In genomic region chr7:102919632-102920031, GRCm38 (mm10) we compare ENCODE assay signal across 8 mouse cellular contexts. TPM values are rescaled to one million over a fixed set of nuclear protein-coding genes. Genes with fewer than 3 reads are reported as not detected.
DNase-seq lines count a peak whose midpoint lies in the region; ATAC-seq and TF ChIP-seq lines count a peak whose summit lies in the region.

No protein-coding gene starts in this region.

- no peak overlapping the region for H3K27ac ChIP-seq in layer of hippocampus, adult 2 months
- H3K27ac ChIP-seq in embryonic facial prominence, embryonic 14.5 days (replicated peaks; ENCODE audit: low read depth, low read length): no peak overlapping the region
- no peak overlapping the region for H3K27ac ChIP-seq in intestine, postnatal 0 days (ENCODE audit: low read depth, low read length)
- H3K27ac ChIP-seq in neural tube, embryonic 12.5 days: no peak overlapping the region

- no peak overlapping the region for H3K4me3 ChIP-seq in layer of hippocampus, adult 2 months
- H3K4me3 ChIP-seq in embryonic facial prominence, embryonic 14.5 days (ENCODE audit: low read depth, low read length): no peak overlapping the region
- H3K4me3 ChIP-seq in intestine, postnatal 0 days (ENCODE audit: low read depth, low read length): no peak overlapping the region
- H3K4me3 ChIP-seq in neural tube, embryonic 12.5 days: no peak overlapping the region

- H3K9me3 ChIP-seq in embryonic facial prominence, embryonic 14.5 days (ENCODE audit: control insufficient read depth, low read length): no peaks in the 10 kb centered on the region
- H3K9me3 ChIP-seq in intestine, postnatal 0 days (ENCODE audit: control insufficient read depth): no peaks in the 10 kb centered on the region
- no peaks in the 10 kb centered on the region for H3K9me3 ChIP-seq in neural tube, embryonic 12.5 days

- H3K36me3 ChIP-seq in embryonic facial prominence, embryonic 14.5 days (ENCODE audit: control insufficient read depth, insufficient read depth, low read length): no peaks in the 10 kb centered on the region
- H3K36me3 ChIP-seq in intestine, postnatal 0 days (ENCODE audit: control insufficient read depth, insufficient read depth): no peaks in the 10 kb centered on the region
- no peaks in the 10 kb centered on the region for H3K36me3 ChIP-seq in neural tube, embryonic 12.5 days

- H3K27me3 ChIP-seq in embryonic facial prominence, embryonic 14.5 days (replicated peaks; ENCODE audit: control insufficient read depth, insufficient read depth, low read length): no peaks in the 10 kb centered on the region
- H3K27me3 ChIP-seq in intestine, postnatal 0 days (replicated peaks; ENCODE audit: control insufficient read depth, insufficient read depth, low read length): no peaks in the 10 kb centered on the region
- no peaks in the 10 kb centered on the region for H3K27me3 ChIP-seq in neural tube, embryonic 12.5 days (replicated peaks)

- no peak for ATAC-seq in embryonic facial prominence, embryonic 14.5 days (ENCODE audit: low read depth)
- ATAC-seq in intestine, postnatal 0 days: no peak
- ATAC-seq in neural tube, embryonic 12.5 days (ENCODE audit: low FRiP score, low read depth): peak; percentile 54; the same call in 1 of the 2 replicates
- ATAC-seq in erythroid progenitor cell, adult 5-6 weeks (replicated peaks; ENCODE audit: low FRiP score, poor library complexity, severe bottlenecking): no peak

- no peak overlapping the region for H3K9ac ChIP-seq in embryonic facial prominence, embryonic 14.5 days (ENCODE audit: low read depth, low read length)
- H3K9ac ChIP-seq in intestine, postnatal 0 days (ENCODE audit: low read depth, low read length): no peak overlapping the region
- H3K9ac ChIP-seq in neural tube, embryonic 12.5 days: no peak overlapping the region

- WGBS in embryonic facial prominence, embryonic 14.5 days: 21% methylated on average over 1 of the region's 1 CpGs
- 10% methylated on average over 1 of the region's 1 CpGs for WGBS in intestine, postnatal 0 days
- WGBS in neural tube, embryonic 12.5 days: 21% methylated on average over 1 of the region's 1 CpGs

- H3K4me1 ChIP-seq in embryonic facial prominence, embryonic 14.5 days (ENCODE audit: control insufficient read depth, insufficient read depth, low read length): no peaks in the 10 kb centered on the region
- no peaks in the 10 kb centered on the region for H3K4me1 ChIP-seq in intestine, postnatal 0 days (replicated peaks; ENCODE audit: control insufficient read depth, insufficient read depth, low read length)
- H3K4me1 ChIP-seq in neural tube, embryonic 12.5 days: no peaks in the 10 kb centered on the region

- H3K4me2 ChIP-seq in embryonic facial prominence, embryonic 14.5 days (ENCODE audit: low read depth, low read length): no peak overlapping the region
- no peak overlapping the region for H3K4me2 ChIP-seq in intestine, postnatal 0 days (replicated peaks; ENCODE audit: low read depth)
- no peak overlapping the region for H3K4me2 ChIP-seq in neural tube, embryonic 12.5 days (replicated peaks)

- DNase-seq in layer of hippocampus, adult 2 months (ENCODE audit: low spot score in 2 of 2): peak; percentile 6 to 46
- no peak for DNase-seq in layer of hippocampus, adult 8-10 months (ENCODE audit: low spot score in 2 of 2)
- DNase-seq in NIH3T3 (ENCODE audit: low read depth): peak; percentile 75
- DNase-seq in embryonic facial prominence, embryonic 14.5 days (ENCODE audit: low spot score): peak; percentile 65
- no peak for DNase-seq in natural killer cell, adult 2 months (ENCODE audit: low spot score in 2 of 2)

- TF ChIP-seq CTCF in layer of hippocampus, adult 2 months (conservative IDR thresholded peaks at IDR 0.05): peak; percentile 78
- peak; percentile 79 for TF ChIP-seq CTCF in intestine, postnatal 0 days (IDR thresholded peaks at IDR 0.05; ENCODE audit: low read depth)

RNA-seq across cellular contexts. Expression of gene Olfr571, which starts 2.3 kb away (rescaled TPM):
- total RNA-seq in layer of hippocampus, adult 2 months (2021): not detected
- total RNA-seq in layer of hippocampus, adult 8-10 months (2022): not detected
- 0.06 and 0.08 TPM in 2 replicates for polyA plus RNA-seq in embryonic facial prominence, embryonic 14.5 days (2014; fragmentation: Nextera tagmentation; extraction: Ambion mirVana)
- polyA plus RNA-seq in intestine, postnatal 0 days (2015; fragmentation: Nextera tagmentation; extraction: Ambion mirVana): not detected in 2 replicates
- not detected in 2 replicates for polyA plus RNA-seq in neural tube, embryonic 12.5 days (2016; fragmentation: Nextera tagmentation; extraction: Ambion mirVana)
- total RNA-seq in erythroid progenitor cell, adult 5-6 weeks (2015; ENCODE audit: low replicate concordance): not detected in 2 replicates
- not detected in 2 replicates for total RNA-seq in erythroid progenitor cell, adult 5-6 weeks (2017; ENCODE audit: low replicate concordance)

RNA-seq across cellular contexts. Expression of gene Olfr572, which starts 4.6 kb away (rescaled TPM):
- total RNA-seq in layer of hippocampus, adult 2 months (2021): not detected
- not detected for total RNA-seq in layer of hippocampus, adult 8-10 months (2022)
- polyA plus RNA-seq in embryonic facial prominence, embryonic 14.5 days (2014; fragmentation: Nextera tagmentation; extraction: Ambion mirVana): not detected in 2 replicates
- polyA plus RNA-seq in intestine, postnatal 0 days (2015; fragmentation: Nextera tagmentation; extraction: Ambion mirVana): not detected in 2 replicates
- polyA plus RNA-seq in neural tube, embryonic 12.5 days (2016; fragmentation: Nextera tagmentation; extraction: Ambion mirVana): not detected in 2 replicates
- total RNA-seq in erythroid progenitor cell, adult 5-6 weeks (2015; ENCODE audit: low replicate concordance): not detected in 2 replicates
- not detected in 2 replicates for total RNA-seq in erythroid progenitor cell, adult 5-6 weeks (2017; ENCODE audit: low replicate concordance)

RNA-seq across cellular contexts. Expression of gene Olfr573-ps1, which starts 22.7 kb away (rescaled TPM):
- total RNA-seq in layer of hippocampus, adult 2 months (2021): not detected
- not detected for total RNA-seq in layer of hippocampus, adult 8-10 months (2022)
- polyA plus RNA-seq in embryonic facial prominence, embryonic 14.5 days (2014; fragmentation: Nextera tagmentation; extraction: Ambion mirVana): not detected in 2 replicates
- polyA plus RNA-seq in intestine, postnatal 0 days (2015; fragmentation: Nextera tagmentation; extraction: Ambion mirVana): not detected in 2 replicates
- polyA plus RNA-seq in neural tube, embryonic 12.5 days (2016; fragmentation: Nextera tagmentation; extraction: Ambion mirVana): not detected in 2 replicates
- not detected in 2 replicates for total RNA-seq in erythroid progenitor cell, adult 5-6 weeks (2015; ENCODE audit: low replicate concordance)
- total RNA-seq in erythroid progenitor cell, adult 5-6 weeks (2017; ENCODE audit: low replicate concordance): not detected in 2 replicates

RNA-seq across cellular contexts. Expression of gene Olfr570, which starts 25.3 kb away (rescaled TPM):
- not detected for total RNA-seq in layer of hippocampus, adult 2 months (2021)
- not detected for total RNA-seq in layer of hippocampus, adult 8-10 months (2022)
- polyA plus RNA-seq in embryonic facial prominence, embryonic 14.5 days (2014; fragmentation: Nextera tagmentation; extraction: Ambion mirVana): not detected in 2 replicates
- polyA plus RNA-seq in intestine, postnatal 0 days (2015; fragmentation: Nextera tagmentation; extraction: Ambion mirVana): not detected in 2 replicates
- not detected in 2 replicates for polyA plus RNA-seq in neural tube, embryonic 12.5 days (2016; fragmentation: Nextera tagmentation; extraction: Ambion mirVana)
- total RNA-seq in erythroid progenitor cell, adult 5-6 weeks (2015; ENCODE audit: low replicate concordance): not detected in 2 replicates
- not detected in 2 replicates for total RNA-seq in erythroid progenitor cell, adult 5-6 weeks (2017; ENCODE audit: low replicate concordance)

RNA-seq across cellular contexts. Expression of gene Olfr574, which starts 28.6 kb away (rescaled TPM):
- not detected for total RNA-seq in layer of hippocampus, adult 2 months (2021)
- not detected for total RNA-seq in layer of hippocampus, adult 8-10 months (2022)
- not detected in 2 replicates for polyA plus RNA-seq in embryonic facial prominence, embryonic 14.5 days (2014; fragmentation: Nextera tagmentation; extraction: Ambion mirVana)
- polyA plus RNA-seq in intestine, postnatal 0 days (2015; fragmentation: Nextera tagmentation; extraction: Ambion mirVana): not detected in 2 replicates
- not detected in 2 replicates for polyA plus RNA-seq in neural tube, embryonic 12.5 days (2016; fragmentation: Nextera tagmentation; extraction: Ambion mirVana)
- total RNA-seq in erythroid progenitor cell, adult 5-6 weeks (2015; ENCODE audit: low replicate concordance): not detected in 2 replicates
- not detected in 2 replicates for total RNA-seq in erythroid progenitor cell, adult 5-6 weeks (2017; ENCODE audit: low replicate concordance)

Comparison
In these comparisons a context has a peak if more than half of its experiments do, and no peak if none do; other contexts are left out.
1. DNase-seq: peak in layer of hippocampus, adult 2 months (2 of 2), NIH3T3 (single experiment) and embryonic facial prominence, embryonic 14.5 days (single experiment); none in layer of hippocampus, adult 8-10 months (0 of 2) and natural killer cell, adult 2 months (0 of 2).